Mouse (Mus musculus): ENCODE data around the gene F11.

DNA sequence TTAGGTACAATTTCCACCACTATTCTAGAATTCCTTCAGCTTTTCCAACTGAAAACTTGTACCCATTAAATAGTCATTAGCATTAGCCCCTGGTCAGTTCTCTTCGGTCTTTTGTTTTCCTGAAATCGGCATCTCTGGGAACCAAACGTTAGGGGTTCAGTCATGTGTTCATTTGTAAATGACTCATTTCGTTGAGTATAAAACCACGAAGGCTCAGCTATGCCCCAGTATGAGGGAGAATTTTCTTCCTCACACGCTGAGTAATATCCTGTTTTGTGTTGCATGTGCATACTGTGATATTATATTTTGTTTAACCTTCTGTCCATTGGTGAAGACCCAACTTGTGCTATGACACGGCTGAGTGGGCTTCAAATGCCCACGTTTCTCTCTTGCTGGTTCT is 3.4 kb downstream of the F11 start:
- TF ChIP-seq CTCF (IDR thresholded peaks at IDR 0.05; ENCODE audit: borderline replicate concordance, insufficient read depth, low read depth, low read length) (no peak), POLR2A (IDR thresholded peaks at IDR 0.05; ENCODE audit: borderline replicate concordance, insufficient read depth, low read length) (no peak)

Measured in cerebellum, adult 2 months (tissue).